Mouse (Mus musculus) stomach, embryonic 15.5 days (tissue): ENCODE measurements around the gene Prrc2b. TPM values are rescaled to one million over a fixed set of nuclear protein-coding genes. Genes with fewer than 3 reads are reported as not detected.

Source experiments
- ATAC-seq: fragments of 200-750 bp; cut with Nextera tagmentation; 2 replicates; pipeline ENCODE4 v1.8.0; 2017; ENCODE audit warnings: low read depth, moderate number of reproducible peaks, moderate TSS enrichment; ENCODE audit not compliant: insufficient read depth, low FRiP score
- H3K27ac ChIP-seq: fragments of 300-500 bp; sonication (generic); 2 replicates; pipeline ENCODE4 v1.5.1; 2015; ENCODE audit warnings: mild to moderate bottlenecking, inconsistent platforms
- H3K27me3 ChIP-seq: fragments of 300-500 bp; sonication (generic); replicated peaks from 2 replicates; pipeline ENCODE4 v1.6.1; 2015; ENCODE audit warnings: inconsistent platforms
- H3K36me3 ChIP-seq: fragments of 300-500 bp; sonication (generic); 2 replicates; pipeline ENCODE4 v1.6.1; 2015; ENCODE audit warnings: inconsistent platforms
- H3K4me1 ChIP-seq: fragments of 300-500 bp; sonication (generic); 2 replicates; pipeline ENCODE4 v1.6.1; 2015; ENCODE audit warnings: inconsistent platforms
- H3K4me2 ChIP-seq: fragments of 300-500 bp; sonication (generic); 2 replicates; pipeline ENCODE4 v1.6.1; 2015; ENCODE audit warnings: mild to moderate bottlenecking, inconsistent platforms
- H3K4me3 ChIP-seq: fragments of 300-500 bp; sonication (generic); replicated peaks from 2 replicates; pipeline ENCODE4 v1.5.1; 2015; ENCODE audit warnings: inconsistent platforms
- H3K9ac ChIP-seq: fragments of 300-500 bp; sonication (generic); 2 replicates; pipeline ENCODE4 v1.6.1; 2015; ENCODE audit warnings: inconsistent platforms
- H3K9me3 ChIP-seq: fragments of 300-500 bp; sonication (generic); 2 replicates; pipeline ENCODE4 v1.6.1; 2016; ENCODE audit warnings: inconsistent platforms
- WGBS: fragments of 180-500 bp; shearing (Covaris S2); methylation state at CpG from one replicate; pipeline ENCODE4 v1.1.7; 2015; 5-methylcytosine and 5-hydroxymethylcytosine counted together
- polyA plus RNA-seq: library from polyadenylated mRNA; unstranded; fragments of >200 nt; fragmentation: Nextera tagmentation; extraction: Ambion mirVana; gene quantifications from 2 replicates; pipeline ENCODE4 v1.2.1, GENCODE M21; 2015

The Prrc2b gene
- polyA plus RNA-seq, 1 experiment from 2014 or later, result 43.7 TPM

DNA sequence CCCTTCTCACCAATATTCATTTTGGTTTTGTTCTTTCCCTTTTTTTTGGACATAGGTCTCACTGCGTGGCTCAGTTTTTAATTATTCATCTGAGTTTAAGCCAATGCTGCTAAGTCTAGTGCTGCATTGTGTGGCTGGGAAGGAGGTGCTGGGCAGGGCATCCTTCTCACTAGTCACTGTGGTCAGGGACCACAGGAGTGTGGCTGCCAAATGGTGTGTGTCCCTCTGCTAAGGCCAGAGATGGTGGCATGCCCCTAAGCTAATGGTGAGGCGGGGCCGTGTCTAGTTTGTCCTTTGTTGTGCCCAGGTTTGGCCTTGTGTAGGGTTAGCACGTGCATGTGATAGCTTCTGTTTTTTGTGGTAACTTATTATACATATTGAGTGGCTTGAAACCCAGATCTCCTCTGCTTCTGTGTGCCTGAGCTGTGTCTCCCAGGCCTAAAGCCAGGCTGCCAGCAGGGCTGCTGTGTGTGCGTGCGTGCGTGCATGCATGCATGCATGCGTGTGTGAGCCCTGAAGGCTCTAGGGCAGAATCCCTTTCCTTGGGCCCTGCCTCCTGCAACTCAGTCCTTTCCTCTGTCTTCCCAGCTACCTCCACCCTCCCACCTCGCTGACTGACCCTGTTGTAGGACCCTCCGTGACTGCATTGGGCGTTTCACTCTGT is 26.6 kb downstream of the Prrc2b start:
- Histone ChIP-seq H3K9me3 (no peaks in the 10 kb centered on the region), H3K4me1 (peaks cover 65% of the 10 kb centered on the region), H3K4me2 (no peak overlapping the region), H3K27me3 (no peaks in the 10 kb centered on the region), H3K4me3 (no peak overlapping the region), H3K27ac (no peak overlapping the region), H3K36me3 (no peaks in the 10 kb centered on the region), H3K9ac (no peak overlapping the region)
- no peak for ATAC-seq
- 75% methylated on average over 11 of the region's 11 CpGs for WGBS

DNA sequence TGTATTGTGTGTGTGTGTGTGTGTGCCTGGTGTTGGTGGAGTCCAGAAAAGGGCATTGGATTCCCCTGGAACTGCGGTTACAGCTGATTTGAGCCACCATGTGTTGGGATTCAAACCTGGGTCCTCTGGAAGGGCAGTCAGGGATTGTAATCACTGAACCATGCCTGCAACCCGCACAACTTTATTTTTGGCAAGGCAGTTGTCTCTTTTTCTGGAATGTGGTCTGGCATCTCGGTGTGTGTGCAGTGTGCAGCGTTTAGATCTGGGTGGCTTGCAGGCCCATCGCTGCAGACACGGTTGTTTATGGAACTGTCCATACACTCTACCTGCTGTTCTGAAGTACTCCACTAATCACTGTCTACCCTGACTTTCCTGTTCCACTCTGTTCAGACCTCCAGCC is 28.5 kb downstream of the Prrc2b start:
- H3K4me2 ChIP-seq, result no peak overlapping the region
- peak overlapping the region; percentile 26; the same call in 1 of the 2 replicates for H3K27ac ChIP-seq
- peaks cover 62% of the 10 kb centered on the region for H3K4me1 ChIP-seq
- no peaks in the 10 kb centered on the region for H3K27me3 ChIP-seq
- H3K4me3 ChIP-seq, result no peak overlapping the region
- WGBS, result 33% methylated on average over 6 of the region's 6 CpGs
- ATAC-seq, result no peak
- no peaks in the 10 kb centered on the region for H3K9me3 ChIP-seq
- peaks cover 13% of the 10 kb centered on the region for H3K36me3 ChIP-seq
- no peak overlapping the region for H3K9ac ChIP-seq

DNA sequence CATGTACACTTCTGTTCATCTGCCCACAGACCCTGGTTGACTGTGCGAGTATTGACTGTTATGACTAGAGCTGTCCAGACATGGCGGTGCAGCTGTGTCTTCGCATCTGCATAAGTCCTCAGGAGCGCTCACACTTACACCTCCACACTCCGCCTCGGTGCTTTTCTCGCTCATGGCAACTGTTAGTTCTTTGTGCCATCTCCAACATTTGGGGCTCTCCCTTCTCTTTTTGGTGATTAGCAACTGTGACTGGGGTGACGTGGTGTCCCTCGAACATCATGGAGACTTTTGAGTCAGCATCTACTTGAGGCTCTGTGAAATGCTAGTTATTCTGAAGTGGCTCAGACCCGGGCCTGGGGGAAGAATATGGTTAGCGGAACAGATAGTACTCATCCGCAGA is 29.2 kb downstream of the Prrc2b start:
- Histone ChIP-seq H3K36me3 (peaks cover 20% of the 10 kb centered on the region), H3K9ac (no peak overlapping the region), H3K4me3 (no peak overlapping the region), H3K27me3 (no peaks in the 10 kb centered on the region), H3K27ac (no peak overlapping the region), H3K9me3 (no peaks in the 10 kb centered on the region), H3K4me2 (no peak overlapping the region), H3K4me1 (peaks cover 54% of the 10 kb centered on the region)
- ATAC-seq, result no peak
- WGBS, result 87% methylated on average over 12 of the region's 12 CpGs

DNA sequence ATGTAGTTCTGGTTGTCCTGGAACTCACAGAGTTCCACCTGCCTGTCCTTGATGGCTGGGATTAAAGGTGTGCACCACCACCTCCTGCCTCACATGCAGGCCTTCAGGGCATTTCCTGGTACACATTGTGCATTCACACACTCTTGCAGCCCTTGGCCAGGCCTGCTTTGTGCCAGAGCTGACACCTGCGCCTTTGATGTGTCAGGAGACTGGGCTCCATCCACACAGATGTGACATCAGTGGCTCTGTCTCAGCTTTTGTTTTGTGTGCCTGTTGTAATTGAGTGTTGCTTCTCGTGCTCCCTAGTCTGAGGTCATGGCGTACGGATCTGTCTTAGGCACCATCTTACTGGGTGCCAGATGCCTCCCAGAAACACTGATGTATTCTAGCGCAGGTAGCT is 30.5 kb downstream of the Prrc2b start:
- no peak for ATAC-seq
- Histone ChIP-seq H3K36me3 (peaks cover 22% of the 10 kb centered on the region), H3K27me3 (no peaks in the 10 kb centered on the region), H3K27ac (no peak overlapping the region), H3K4me2 (no peak overlapping the region), H3K4me1 (peaks cover 48% of the 10 kb centered on the region), H3K9ac (no peak overlapping the region), H3K4me3 (no peak overlapping the region), H3K9me3 (no peaks in the 10 kb centered on the region)
- 81% methylated on average over 5 of the region's 5 CpGs for WGBS

DNA sequence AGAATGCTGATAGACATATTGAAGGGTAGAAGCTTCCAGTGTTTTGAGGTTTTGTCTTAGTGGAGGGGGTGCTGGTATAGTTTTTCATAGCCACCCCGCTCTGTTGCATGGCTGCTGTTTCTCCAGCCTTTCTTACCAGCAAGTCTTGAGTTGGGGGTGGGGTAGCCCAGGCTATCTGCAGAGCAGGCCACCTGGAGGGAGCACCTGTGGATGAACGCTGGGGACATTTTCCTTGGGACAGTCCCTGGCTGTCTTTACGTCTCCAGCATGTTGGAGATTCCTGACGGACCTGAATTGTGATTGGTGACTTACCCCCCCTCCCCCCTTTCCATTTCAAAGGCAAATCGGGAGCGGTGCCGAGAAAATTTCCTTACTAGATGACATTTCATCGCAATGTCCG is 31.2 kb downstream of the Prrc2b start:
- Histone ChIP-seq H3K9me3 (no peaks in the 10 kb centered on the region), H3K27me3 (no peaks in the 10 kb centered on the region), H3K4me3 (no peak overlapping the region), H3K4me1 (peaks cover 44% of the 10 kb centered on the region), H3K4me2 (no peak overlapping the region), H3K36me3 (peaks cover 24% of the 10 kb centered on the region), H3K9ac (no peak overlapping the region), H3K27ac (peak overlapping the region; percentile 72)
- WGBS, result 64% methylated on average over 9 of the region's 9 CpGs
- ATAC-seq, result no peak

DNA sequence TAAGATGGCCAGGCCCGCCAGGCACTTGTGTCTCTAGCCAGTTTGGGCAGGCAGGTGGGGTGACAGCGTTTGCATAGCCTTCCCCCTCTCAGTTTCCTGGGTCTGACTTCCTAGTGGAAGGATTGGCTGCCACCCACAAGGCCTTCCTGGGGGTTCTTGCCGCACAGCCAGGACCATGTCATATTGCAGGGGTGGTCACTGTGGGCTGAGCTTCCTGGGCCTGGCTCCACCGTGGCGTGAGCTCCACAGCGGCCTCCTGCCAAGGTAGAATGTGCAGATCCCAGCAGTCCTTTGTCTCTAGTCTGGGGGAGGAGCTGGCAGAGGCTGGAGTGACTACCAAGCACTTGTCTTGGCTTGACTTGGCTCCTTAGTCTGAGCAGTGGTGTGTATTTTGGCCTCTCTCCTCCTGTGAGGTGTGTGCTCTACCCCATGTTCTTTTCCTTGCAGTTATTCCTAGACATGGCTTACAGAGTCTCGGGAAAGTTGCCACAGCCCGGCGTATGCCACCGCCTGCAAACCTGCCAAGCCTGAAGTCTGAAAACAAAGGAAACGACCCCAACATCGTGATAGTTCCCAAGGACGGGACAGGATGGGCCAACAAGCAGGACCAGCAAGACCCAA is 31.9 kb downstream of the Prrc2b start:
- no peak overlapping the region for H3K4me2 ChIP-seq
- peaks cover 31% of the 10 kb centered on the region for H3K36me3 ChIP-seq
- no peaks in the 10 kb centered on the region for H3K9me3 ChIP-seq
- H3K27me3 ChIP-seq, result no peaks in the 10 kb centered on the region
- peak; percentile 62 for ATAC-seq
- peaks cover 38% of the 10 kb centered on the region for H3K4me1 ChIP-seq
- no peak overlapping the region for H3K4me3 ChIP-seq
- H3K9ac ChIP-seq, result no peak overlapping the region
- 55% methylated on average over 13 of the region's 13 CpGs for WGBS
- H3K27ac ChIP-seq, result peak overlapping the region; percentile 72

DNA sequence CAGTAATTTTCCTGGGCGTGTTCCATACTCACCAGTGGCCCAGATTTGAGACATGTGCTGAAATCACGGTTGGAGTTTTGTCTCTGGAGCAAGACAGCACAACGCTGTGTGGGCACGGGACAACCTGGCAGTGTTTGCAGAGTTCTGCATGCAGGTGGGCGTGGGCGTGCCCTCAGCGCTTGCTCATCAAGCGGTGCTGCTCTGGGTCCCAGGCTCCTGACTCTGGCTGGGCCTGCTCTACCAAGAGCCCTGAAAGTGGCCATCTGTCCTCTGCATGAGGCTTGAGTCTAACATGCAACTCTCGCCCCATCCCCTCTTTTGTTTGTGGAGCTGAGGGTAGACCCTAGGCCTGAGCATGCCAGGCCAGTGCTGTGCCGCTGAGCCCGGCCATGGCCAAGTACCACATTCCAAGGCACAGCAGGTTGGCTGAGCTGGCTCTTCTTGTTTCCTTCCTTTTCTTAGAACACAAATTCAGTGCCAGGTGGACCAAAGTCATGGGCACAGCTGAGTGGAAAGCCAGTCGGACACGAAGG is 36.2 kb downstream of the Prrc2b start:
- no peak for ATAC-seq
- no peaks in the 10 kb centered on the region for H3K27me3 ChIP-seq
- no peak overlapping the region for H3K9ac ChIP-seq
- no peak overlapping the region for H3K4me2 ChIP-seq
- WGBS, result 86% methylated on average over 13 of the region's 13 CpGs
- peaks cover 11% of the 10 kb centered on the region; the same call in 1 of the 2 replicates for H3K4me1 ChIP-seq
- H3K9me3 ChIP-seq, result no peaks in the 10 kb centered on the region
- peaks cover 53% of the 10 kb centered on the region for H3K36me3 ChIP-seq
- H3K4me3 ChIP-seq, result no peak overlapping the region
- no peak overlapping the region for H3K27ac ChIP-seq

DNA sequence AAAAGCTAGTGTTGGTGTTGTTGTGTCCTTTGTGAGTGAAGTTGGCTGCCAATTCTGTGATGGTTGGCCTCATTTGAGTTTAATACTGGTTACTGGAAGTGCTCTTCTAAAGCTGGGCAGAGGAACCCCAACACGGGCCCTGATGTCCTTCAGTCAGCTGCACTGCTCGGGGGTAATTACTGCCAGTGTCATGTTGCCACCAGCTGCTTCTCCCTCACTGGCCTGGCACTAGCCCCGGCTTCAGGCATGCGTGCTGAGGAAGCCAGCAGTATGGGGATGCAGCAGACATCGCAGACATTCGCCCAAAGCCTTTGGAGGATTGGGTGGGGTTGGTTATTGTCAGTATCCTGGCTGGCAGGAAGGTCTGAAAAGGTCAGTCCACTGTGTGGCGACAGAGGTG is 36.8 kb downstream of the Prrc2b start:
- H3K27me3 ChIP-seq, result no peaks in the 10 kb centered on the region
- no peak overlapping the region for H3K4me3 ChIP-seq
- no peaks in the 10 kb centered on the region for H3K9me3 ChIP-seq
- H3K4me2 ChIP-seq, result no peak overlapping the region
- 86% methylated on average over 7 of the region's 7 CpGs for WGBS
- peaks cover 9% of the 10 kb centered on the region; the same call in 1 of the 2 replicates for H3K4me1 ChIP-seq
- no peak overlapping the region for H3K27ac ChIP-seq
- ATAC-seq, result no peak
- H3K36me3 ChIP-seq, result peaks cover 57% of the 10 kb centered on the region
- no peak overlapping the region for H3K9ac ChIP-seq

DNA sequence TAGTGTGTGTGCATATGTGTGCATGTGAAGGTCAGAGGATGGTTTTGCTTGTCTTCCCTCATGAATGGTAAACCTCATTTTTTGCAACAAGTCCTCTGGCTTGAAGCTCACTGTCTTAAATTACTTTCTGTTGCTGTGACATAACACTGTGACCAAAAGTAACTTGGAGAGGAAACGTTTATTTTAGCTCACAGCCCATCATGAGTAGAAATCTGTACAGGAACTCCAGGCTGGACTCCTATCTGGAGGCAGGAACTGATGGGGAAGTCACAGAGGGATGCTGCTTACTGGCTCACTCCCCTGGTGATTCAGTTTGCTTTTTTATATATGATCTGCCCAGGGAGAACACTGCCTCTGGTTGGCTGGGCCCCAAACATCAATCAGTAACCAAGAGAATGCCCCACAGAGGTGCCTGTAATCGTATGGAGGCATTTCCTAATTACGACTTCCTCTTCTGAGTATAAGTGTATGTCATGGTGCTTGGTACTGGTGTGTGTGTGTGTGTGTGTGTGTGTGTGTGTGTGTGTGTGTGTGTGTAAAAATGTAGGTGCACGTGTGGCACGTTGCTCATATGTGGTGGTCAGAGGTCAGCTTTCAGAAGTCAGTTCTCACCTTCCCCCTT is 38.3 kb downstream of the Prrc2b start:
- no peak overlapping the region for H3K4me3 ChIP-seq
- no peaks in the 10 kb centered on the region for H3K9me3 ChIP-seq
- no peaks in the 10 kb centered on the region for H3K4me1 ChIP-seq
- H3K9ac ChIP-seq, result no peak overlapping the region
- no peak overlapping the region for H3K4me2 ChIP-seq
- 75% methylated on average over 5 of the region's 5 CpGs for WGBS
- no peak overlapping the region for H3K27ac ChIP-seq
- ATAC-seq, result no peak; the same call in 1 of the 2 replicates
- no peaks in the 10 kb centered on the region for H3K27me3 ChIP-seq
- peaks cover 60% of the 10 kb centered on the region for H3K36me3 ChIP-seq

DNA sequence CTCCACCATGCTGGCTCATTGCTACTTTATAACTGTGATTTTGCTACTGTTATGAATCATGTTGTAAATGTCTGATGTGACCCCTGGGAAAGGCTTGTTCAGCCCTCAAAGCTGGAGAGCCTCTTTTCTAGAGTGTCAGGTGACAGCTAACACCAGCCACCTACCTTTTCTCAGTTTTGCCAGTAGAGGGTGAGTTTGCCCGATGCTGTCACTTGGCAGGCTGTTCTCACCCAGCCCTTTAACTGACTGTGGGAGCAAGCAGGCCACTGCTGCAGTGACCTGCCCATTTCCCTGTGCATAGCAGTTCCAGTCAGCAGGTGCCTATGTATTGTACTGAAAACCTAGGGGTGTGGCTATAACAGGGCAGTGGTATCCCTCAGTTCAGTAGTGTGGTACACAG is 39.7 kb downstream of the Prrc2b start:
- no peak overlapping the region for H3K4me3 ChIP-seq
- no peaks in the 10 kb centered on the region for H3K4me1 ChIP-seq
- H3K27ac ChIP-seq, result no peak overlapping the region
- no peaks in the 10 kb centered on the region for H3K9me3 ChIP-seq
- no peak for ATAC-seq
- H3K36me3 ChIP-seq, result peaks cover 64% of the 10 kb centered on the region
- H3K4me2 ChIP-seq, result no peak overlapping the region
- H3K27me3 ChIP-seq, result no peaks in the 10 kb centered on the region
- 68% methylated on average over 1 of the region's 1 CpGs for WGBS
- H3K9ac ChIP-seq, result no peak overlapping the region

DNA sequence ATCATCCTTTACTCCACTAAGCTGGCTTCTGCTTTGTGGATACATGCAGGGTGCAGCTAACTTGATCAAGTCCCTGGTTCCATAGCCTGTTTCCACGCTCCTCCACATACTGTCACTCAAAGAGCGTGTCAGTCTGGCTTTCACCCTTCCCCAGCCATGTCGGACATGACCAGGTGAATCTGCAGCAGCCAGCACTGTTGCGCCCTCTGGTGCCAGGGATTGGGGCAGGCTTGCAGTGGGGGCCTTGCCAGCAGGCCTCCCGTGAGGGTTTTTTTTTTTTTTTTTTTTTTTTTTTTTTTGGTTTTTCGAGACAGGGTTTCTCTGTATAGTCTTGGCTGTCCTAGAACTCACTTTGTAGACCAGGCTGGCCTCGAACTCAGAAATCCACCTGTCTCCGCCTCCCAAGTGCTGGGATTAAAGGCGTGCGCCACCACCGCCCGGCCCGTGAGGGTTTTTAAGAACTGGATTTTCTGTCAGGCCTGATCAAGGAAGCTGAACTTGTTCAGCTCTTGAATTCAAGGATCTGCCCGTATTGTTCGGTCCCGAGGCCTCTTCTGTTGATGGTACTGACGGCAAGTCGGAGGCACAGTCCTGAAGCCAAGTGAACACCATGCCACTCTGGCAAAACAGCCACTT is 41.1 kb downstream of the Prrc2b start:
- WGBS, result 76% methylated on average over 17 of the region's 18 CpGs
- H3K36me3 ChIP-seq, result peaks cover 76% of the 10 kb centered on the region
- H3K27ac ChIP-seq, result no peak overlapping the region
- H3K4me1 ChIP-seq, result no peaks in the 10 kb centered on the region
- H3K9ac ChIP-seq, result no peak overlapping the region
- no peak overlapping the region for H3K4me3 ChIP-seq
- no peaks in the 10 kb centered on the region for H3K27me3 ChIP-seq
- no peak overlapping the region for H3K4me2 ChIP-seq
- ATAC-seq, result no peak
- H3K9me3 ChIP-seq, result no peaks in the 10 kb centered on the region

DNA sequence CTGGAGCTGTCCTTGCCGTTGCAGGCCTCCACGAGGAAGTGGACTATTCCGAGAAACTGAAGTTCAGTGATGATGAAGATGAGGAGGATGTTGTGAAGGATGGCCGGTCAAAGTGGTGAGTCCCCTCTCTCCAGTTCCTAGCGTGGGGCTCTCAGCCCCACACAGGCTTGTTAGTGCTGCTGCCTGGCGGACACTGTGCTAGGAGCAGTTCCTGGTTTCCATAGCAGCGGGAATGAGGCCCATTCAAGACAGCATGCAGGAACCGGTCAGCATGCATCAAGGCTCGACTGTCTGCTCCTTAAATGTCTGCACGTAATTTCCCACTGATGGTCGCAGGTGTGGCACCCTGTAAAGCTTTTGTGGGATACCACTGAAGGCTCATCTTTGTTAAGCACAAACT is 48.1 kb downstream of the Prrc2b start:
- ATAC-seq, result no peak
- no peaks in the 10 kb centered on the region for H3K27me3 ChIP-seq
- no peaks in the 10 kb centered on the region for H3K4me1 ChIP-seq
- H3K4me3 ChIP-seq, result no peak overlapping the region
- no peaks in the 10 kb centered on the region for H3K9me3 ChIP-seq
- no peak overlapping the region for H3K4me2 ChIP-seq
- H3K9ac ChIP-seq, result no peak overlapping the region
- peaks cover 92% of the 10 kb centered on the region for H3K36me3 ChIP-seq
- WGBS, result 77% methylated on average over 11 of the region's 11 CpGs
- H3K27ac ChIP-seq, result no peak overlapping the region
